Mouse (Mus musculus) ovary, adult 18-20 months (tissue): ENCODE results near the gene Strap.

Source experiments
- DNase-seq: peaks from one replicate; pipeline ENCODE4 v3.0.0; 2022; ENCODE audit warnings: low spot score, mixed read lengths

Gene Strap

DNA sequence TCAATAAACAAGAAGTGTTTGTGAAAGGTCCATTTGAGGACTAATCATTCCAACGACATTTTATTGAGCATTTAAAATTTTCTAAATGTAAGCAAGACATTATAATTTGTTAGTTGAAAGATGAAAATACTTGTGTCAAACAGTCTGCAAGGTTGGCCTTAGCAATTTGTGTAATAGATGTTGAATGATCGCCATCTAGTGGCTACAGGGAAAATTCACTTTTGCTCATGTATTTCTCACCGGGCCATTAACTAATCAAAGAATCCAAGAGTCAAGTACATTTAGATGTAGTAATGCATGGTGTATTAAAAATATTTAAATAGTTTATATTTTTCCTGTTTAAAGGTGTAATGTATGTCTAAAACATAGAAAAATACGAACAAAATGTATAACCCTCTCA is 11.0 kb upstream of the Strap start:
- no peak for DNase-seq

DNA sequence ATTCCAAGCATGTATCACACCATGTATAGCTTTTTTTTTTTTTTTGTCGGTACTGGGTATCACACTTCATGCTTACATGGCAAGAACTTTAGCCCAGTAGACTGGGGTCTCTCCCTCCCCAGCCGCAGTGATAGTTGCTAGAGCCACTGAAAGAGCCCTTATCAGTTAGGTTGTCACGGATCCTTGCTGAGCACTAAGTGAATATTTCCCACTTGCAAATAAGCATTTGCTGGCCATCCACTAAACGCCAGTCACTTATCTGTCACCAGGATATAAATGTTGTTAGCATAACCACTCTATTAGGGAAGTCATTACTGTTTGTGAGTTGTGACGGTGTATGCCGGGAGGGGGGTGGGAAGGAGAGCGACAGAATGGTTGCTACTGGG is 425 bp upstream of the Strap start:
- no peak for DNase-seq

DNA sequence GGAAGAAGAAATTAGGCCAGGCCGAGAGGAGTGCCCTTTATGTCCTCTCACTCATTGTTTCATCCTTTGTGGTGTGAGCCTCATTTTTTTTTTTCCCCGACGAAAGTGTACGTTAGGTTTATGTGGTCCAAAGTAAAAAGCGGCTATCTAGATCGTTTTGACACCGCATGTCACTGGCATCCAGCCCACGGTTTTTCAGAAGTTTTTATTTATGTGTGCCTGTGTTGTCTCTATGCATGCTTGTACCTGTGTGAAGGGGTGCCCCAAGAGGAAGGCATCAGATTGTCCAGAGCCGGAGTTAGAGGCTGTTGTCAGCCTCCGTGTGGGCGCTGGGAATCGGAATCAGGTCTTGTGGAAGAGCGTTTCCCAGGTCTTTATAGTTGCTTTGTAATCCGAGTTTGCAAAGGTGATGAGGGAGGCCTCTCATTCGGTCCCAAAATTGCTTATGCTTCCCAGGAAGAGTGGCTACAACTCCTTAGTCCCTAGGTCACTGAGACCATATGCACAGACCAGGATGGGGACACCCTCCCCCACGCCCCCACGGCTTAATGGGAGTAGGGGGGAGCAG is 877 bp downstream of the Strap start:
- no peak for DNase-seq

DNA sequence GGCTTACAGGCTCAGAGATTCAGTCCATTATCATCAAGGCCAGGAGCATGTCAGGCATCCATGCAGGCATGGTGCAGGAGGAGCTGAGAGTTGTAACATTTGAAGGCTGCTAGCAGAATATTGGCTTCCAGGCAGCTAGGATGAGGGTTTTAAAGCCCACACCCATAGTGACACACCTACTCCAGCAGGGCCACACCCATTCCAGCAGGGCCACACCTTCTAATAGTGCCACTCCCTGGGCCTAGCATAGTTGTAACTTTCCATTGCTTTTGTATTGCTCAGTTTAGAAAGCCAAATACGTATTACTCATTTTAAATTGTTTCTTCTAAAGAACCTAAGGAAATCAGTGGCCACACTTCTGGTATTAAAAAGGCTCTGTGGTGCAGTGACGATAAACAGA is 6.1 kb downstream of the Strap start:
- DNase-seq, result no peak

DNA sequence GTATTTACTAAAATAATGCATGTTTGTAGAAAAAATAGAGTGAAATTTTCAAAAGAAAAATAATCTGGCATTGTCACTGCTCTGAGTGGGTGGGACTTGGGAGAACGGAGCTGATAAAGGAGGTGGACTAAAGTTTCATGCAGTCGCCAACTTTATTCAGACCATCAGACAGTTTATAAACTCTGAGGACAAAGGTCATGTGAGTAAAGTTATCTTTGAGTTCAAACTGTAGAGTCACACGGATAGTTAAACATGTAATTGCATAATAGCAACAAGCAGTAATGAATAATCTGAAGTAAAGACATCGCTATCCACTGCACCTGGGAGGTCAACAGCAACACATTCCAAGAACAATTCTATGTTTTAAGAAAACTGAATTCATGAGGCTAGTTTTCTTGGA is 9.8 kb downstream of the Strap start:
- no peak for DNase-seq

DNA sequence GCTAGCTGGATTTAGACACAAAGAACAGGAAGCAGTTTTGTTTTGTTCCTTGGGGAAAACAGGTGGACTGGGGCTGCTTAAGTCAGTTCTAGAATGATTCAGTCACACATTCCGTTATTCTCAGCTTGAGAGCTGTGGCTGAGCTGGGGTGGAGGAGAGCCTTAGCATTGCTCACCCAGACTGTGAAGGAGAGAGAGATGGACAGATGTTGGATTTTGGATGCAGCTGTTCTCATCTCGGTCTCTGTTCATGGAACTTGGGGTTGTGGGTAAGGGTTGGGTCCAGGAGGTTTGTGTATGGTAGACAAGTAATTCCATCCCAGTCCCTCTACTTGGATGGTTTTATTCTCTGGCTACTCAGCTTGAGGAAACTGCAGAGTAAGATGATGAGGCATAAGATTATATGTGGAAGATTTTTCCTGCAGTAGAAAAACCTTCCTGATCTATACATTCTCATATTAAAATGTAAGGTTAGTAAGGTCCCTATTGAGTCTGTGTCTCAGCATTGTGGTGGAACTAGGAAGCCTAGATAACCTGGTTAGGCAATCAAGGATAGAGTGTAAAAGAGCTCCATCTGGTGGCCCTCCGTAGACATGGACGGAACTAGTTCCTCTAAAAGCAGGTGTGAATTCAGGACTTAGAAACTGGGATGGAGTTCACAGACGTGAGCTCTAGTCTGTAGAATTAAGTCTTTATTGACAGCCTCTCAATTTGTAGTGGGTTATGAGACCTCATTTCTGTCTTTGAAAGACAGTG is 12.5 kb downstream of the Strap start:
- no peak for DNase-seq

DNA sequence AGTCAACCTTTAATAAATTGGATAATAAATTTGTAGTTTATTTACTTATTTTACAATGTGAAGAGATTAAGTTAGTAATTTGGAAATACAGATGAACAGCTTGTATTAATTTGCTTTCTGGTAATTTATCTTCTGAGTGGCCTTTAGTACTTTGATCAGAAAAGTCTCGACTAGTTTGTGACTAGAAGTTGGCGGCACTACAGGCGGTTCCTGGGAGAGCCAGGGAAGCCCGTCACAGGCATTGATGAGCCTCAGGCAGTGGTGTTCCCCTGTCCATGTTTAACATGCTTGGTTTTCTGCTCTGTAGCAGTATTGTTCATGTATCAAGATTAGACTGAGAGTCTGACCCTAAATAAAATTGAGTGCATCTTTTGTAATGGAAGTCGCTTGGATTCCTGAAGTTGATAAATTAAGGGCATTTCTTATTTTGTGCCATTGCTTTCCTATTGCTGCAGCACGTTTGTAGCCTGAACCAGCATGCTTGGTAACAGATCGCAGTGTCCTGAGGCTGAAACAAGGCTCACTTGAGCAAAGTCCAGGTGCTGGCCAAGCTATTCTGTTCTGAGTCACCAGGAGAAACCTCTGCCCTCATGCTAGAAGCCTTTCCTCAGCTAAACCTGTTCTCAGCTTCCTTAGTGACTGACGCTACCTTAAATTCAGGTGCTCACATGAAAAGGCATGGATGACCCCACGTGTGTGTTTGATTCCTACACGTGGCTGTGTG is 16.8 kb downstream of the Strap start:
- DNase-seq, result no peak

DNA sequence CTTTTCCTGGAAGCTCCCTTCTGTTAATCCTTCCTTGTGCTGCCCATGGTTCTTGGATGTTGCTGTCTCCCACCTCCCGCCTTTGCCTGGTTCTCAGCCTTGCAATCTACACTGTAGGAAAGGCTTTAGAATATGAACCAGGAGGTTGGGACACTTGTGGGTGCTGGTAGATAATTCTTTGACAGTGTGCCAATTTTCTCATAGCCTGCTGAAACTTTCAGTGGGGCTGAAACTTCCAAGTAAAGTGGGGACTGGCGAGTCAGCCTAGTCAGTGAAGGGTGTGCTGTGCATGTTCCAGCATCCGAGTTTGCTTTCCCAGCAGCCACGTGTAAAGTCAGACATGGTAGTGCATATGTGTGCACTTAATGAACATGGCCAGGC is 17.4 kb downstream of the Strap start:
- DNase-seq, result no peak

DNA sequence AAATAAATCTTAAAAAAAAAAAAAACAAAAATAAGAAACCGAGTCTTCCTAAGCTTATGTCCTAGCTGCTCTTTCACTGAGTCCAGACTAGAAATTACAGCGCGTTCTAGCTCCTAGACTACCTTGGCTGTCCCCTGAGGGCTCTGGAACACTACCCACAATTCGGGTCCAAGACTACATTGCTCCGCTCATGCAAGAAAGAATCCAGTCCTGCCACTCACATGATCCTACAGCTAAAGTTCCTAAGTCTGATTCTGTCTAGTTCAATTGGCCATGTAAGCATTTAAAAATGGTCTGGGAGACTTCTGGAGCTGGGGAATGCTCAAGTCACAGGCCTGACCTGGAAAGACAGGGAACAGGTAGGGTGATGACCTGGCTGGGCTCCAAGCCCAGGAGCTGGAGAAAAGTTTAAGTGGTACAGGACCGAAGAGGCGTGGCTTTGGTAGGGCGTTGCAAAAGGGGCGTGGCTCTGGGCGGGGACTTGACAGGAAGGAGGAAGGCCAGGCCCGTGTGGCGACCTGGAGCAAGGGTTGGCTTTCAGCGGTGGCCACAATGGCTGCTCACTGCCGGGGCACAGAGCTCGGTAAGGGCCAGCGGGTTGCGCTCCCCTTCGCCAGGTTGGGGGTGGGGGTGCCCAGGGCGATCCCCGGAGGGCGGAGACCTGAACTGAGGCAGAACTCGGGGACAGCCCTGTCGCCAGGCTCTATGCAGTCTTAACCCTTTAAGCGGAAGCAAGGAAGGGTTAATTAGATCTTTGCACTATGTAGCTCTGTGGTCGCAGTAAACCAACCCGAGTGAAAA is 19.4 kb downstream of the Strap start, which contains the start of gene Dera:
Gene Dera (plus strand): TSS at position 491 of the 801 bp plus-strand sequence.
- DNase-seq, result peak; percentile 71

DNA sequence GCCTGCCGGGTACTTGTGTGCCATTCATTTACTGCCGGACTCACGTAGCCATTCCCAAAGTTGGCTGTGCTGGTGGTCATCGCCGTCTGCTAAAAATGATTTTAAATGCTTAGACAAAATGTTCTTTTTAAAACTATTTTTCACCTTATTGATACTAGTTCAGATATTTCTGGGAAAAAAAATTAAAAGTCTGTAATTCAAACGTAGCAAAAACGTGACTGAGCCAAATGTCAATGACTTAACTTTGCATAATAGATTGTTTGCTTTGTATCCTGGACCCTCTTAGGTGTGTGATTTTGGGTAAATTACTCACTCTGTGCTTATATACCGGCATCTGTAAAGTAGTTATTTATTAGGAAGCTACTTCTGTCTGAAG is 20.0 kb downstream of the Strap start:
- no peak for DNase-seq

DNA sequence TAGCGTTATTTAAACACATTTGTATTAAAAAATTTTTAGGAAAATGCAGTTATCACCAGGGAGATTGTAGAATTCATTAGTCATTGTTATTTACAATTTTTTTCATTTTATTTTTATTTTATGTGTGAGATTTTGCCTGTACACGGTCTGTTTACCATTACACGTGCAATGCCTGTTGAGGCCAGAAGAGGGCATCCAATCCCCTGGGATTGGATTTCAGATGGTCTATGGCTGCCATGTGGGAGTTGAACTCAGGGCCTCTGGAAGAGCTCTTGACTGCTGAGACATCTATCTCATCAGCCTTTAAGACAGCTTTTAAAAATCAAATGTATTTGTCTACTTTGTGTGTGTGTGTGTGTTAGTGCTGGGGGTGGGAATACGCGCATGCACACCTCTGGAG is 21.4 kb downstream of the Strap start:
- DNase-seq, result no peak

DNA sequence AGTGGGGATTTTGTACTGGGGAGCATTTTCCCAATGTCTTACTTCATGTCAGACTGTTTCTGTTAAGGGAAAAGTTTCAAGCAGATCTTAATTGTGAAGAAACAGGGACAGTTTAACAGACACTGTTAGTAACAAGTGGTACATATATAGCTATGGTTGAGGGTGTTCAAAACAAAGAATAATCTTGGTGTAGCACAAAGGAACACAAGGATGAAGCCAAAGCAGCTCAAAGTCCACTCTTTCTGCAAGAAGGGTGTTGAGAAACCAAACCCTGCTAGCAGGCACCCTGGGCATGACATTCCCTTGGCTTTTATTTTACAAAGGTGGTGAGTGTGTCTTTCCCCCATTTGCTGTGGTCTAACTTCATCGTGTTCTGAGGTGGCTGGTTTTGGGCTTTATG is 23.0 kb downstream of the Strap start:
- DNase-seq, result no peak

DNA sequence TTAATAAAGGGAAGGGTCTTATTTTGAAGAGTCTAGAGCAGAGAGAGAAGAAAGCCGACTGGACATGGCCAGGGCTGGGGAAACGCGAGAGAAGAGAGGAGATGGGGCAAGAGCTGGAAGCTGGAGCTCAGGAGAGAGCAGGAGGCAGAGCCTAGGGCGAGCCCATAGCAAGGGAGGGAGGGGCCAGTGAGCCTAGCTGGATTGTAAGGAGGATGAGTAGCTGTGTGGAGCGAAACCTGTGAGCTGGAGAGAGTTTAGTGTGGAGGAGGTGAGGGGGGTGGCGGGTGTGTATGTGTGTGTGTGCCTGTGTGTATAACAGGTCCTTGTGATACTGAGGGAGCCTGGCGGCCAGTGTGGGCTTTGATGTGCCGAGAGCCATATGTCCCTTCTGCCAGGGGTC is 24.8 kb downstream of the Strap start:
- no peak for DNase-seq

DNA sequence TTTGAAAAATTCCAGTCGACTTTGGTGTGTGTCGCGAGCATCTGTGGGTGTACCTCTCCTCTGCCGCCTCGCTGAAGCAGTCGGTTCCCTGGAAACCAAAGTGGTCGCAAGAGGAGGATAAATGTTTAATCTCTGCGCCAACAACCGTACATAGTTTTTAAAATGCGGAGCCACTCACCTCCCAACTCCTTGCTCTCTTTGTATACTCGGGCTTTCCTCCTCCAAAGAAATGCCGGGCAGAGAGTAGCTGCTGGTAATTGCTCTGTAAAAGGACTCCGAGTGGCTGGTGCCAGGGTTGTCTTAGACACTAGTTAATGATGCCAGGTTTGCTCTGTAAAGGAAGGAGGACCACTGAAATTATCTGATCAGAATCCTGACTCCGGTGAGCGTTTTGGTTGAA is 26.1 kb downstream of the Strap start:
- no peak for DNase-seq

DNA sequence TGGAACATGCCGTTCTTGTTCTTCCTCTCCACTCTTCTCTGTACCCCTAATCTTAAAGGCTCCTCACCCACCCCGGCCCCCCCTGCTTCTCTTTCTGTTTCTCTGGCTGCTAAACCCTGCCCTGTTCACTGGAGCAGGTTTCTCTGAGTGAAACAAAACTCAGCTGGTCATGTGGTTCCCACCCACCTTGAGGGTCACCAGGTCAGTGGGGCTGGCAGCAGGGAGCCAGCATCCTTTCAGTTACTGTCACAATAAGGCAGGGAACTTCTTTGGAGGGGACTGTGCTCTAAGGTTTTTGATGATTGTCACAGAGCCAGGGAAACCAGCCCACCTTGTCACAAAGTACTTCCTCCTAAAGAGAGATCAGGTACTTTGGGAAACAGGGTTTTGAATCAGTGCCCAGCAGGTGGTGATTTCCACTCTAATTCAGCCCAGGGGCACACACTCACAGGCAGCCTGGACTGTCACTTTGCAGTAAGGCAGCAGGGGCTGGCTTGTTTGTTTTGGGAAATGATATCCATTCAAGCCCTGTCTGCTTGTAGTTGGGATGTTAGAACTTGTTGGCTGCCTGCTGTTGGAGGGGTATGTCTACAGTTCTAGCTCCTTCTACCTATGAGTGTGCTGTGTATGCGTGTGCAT is 29.8 kb downstream of the Strap start:
- no peak for DNase-seq

DNA sequence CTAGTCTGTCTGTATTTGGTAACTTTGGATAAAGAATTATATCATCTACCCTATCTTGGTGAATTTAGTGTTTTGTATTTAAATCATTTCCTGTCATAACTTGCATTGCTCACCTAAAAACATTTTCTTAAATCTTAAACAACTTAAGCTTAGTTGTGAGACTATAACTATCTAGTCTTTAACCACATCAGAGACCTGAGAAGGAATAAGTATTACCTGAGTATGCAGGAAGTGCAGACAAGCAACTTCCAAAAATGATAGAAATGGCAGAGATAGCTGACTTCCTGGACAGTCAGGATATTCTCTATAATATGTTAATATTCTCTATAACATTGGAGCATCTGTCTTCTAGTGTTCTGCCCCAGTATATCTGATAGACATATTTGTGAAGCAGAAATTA is 31.3 kb downstream of the Strap start:
- DNase-seq, result no peak

DNA sequence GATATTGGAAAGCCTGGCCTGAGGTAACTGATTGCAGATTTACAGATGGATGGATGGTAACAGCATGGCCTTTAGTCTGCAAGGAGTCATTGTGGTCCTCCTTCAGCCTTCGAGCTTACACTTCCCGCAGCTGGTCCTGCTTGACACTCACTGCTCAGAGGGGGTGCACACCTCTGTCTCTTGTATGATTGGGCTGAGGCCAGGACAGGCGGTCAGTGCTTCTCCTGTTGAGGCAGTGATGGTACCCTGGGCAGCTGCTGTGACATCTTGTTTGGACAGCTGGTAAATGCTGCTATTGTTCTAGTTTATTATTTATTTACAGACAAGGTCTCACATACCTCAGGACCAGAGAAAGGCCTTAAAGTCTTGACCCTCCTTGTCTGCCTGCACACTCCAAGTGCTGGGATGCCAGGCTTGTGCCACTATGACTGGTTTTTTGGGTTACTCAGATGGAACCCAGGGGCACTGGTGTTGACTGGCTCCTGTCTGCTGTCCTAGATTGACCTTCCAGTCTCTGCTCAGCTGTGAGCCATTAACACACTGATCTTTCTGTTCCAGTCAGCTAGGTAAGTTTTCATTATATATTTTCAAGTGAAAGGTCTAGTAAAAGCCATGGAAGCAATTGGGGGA is 36.9 kb downstream of the Strap start:
- DNase-seq, result no peak

DNA sequence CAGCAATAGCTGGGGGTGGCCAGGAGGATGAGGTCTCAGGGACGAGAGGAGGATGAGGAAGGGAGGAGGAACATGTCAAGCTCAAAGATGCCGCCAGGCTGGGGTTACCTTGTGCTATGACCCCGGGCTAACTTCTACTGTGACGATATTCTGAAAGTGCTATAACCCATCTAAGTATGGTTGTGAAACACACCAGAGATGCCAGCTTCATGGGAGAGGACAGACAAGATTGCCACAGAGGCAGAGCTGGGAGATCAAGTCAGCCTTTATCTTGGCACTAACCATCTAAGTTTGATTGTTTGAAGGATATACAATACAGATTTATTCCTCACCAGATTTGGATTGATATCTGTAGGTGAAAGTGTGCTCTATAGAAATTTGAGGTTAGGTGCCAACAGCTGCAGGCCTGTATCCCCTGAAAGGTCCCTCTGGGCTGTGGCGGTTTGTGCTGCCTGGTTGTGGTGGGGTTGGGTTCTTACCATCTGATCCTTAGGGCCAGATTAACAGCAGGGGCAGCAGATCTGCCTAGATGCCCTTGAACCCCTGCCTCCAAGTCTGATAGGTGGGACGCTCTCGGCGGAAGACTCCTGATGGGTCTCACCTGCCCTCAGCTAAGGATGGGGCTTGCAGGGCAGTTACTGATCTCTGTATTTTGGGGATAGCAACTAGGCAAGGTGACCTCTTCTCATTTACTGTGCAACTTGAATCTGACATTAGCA is 38.2 kb downstream of the Strap start:
- no peak for DNase-seq

DNA sequence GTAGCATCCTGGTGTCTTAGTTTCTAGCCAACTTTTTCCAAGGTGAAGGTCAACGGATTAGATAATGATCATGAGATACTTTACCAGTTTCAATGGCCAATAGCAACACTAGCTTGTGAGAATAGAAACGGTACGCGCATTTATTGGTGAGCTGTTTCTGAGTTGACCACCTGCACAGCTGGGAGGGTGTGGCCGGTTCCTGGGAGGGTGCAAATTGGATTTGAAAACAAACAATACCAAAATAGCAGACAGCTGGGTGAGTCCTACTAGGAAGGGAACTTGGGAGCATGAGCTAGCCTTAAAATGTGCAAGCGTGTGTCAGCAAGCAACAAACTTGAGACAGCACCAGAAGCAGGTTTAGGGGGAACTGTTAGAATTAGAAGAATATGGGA is 38.8 kb downstream of the Strap start:
- DNase-seq, result no peak

DNA sequence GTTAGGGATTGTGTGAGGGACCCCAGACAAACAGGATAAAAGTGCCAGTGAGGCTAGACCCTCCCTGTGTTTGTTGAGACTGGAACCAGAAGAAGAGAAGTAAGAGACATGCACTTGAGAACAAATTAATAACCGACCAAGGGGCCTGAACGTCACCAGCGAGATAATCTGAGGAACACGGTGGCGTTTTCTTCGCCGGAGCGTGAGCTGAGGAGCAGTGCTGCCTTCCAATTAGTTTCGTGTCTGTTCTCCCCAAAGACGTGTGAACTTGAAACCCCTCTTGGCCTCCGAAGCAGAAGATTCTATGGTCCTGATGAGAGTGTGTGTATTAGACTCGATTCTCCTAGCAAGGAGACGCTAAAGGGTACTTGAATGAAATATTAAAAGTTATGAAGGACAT is 39.3 kb downstream of the Strap start:
- no peak for DNase-seq

DNA sequence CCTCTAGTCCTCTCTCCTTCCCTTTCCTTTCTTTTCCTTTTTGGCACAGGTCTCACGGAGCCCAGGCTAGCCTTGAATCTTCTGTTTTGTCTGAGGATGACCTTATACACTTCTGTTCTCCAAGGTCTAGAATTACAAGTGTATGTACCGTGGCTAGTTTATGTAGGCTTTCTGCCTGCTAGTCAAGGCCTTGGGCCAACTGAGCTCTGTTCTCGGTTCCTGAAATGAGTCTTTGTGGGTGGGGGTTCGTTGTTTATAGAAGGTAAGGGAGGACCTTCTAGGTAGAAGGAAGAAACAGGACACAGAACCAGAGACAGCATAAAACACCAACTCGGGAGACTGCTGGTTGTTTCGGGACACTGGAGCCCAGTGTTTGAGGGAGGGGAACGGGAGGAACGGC is 40.3 kb downstream of the Strap start:
- no peak for DNase-seq
